Mouse (Mus musculus) hematopoietic multipotent progenitor cell, adult 10-12 weeks (in vitro differentiated cells): ENCODE data around the gene St6galnac4. TPM values are rescaled to one million over a fixed set of nuclear protein-coding genes. Genes with fewer than 3 reads are reported as not detected.

Experiments used
- polyA plus RNA-seq: library from polyadenylated mRNA; stranded (reverse); fragments of >175 nt; gene quantifications from 2 replicates; pipeline ENCODE4 v1.2.3, GENCODE M21; 2012; ENCODE audit warnings: low replicate concordance

Gene St6galnac4
- 29.1 and 47.0 TPM in 2 replicates for polyA plus RNA-seq

DNA sequence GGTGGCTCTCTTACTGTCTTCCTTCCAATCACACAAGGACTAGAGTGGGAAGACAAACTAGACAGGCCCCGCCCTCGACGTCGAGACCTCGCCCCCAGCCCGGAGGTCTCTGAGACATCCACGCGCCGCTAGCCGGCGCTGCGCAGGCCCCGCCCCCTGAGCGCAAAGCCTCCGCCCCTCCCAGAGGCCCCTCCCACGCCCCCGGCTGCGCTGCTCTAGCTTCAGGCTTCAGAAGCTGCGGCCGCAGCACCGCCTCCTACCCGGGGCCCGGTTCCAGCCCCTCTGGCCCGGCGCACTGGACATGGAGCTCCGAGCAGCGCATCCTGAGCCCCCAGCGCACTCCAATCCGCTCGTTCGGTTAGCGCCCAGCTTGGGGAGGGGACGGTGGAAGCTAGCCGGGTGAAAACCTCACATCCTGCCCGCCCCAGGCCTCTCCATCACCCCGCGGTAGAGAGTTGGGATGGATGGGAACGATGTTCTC is at the start of gene St6galnac4:
Gene St6galnac4 (plus strand): TSS at position 225 of the 481 bp plus-strand sequence.

DNA sequence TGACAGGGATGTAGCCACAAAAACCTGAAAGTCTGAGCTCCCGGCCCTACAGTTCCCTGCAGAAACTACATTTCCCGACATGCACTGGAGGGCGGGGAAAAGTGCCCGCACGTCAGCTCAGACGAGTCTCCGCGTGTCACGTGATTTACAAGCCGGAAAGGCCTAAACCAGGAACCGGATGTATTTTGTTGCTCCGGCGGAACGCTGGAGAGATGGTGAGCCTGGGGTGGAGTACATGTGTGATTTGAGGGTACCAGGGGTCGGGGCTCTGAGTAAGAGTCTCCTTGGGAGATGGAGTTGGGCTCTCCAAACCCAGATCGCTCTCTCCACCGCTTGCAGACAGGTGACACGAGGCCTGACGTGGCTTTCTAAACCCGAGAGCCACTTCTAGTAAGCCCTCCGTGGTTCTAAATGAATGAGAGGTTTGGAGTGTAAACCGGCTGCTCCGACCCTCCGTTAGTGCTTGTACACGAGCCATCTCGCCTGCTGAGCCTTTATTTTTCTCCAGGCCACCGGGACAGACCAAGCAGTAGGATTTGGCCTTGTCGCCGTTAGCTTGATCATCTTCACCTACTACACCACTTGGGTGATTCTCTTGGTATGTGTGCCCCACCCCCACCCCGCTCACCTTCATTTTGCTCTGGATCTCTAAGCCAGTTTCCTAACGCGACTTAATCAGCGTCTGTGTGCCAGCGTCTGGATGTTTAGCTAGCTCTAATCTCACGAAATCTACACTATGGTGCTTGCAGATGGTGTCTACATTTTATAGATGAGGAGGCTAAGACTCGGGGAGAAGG is 16.0 kb upstream of the St6galnac4 start, which contains the start of gene Dpm2:
Gene Dpm2 (plus strand): TSS at position 161 of the 797 bp plus-strand sequence.

DNA sequence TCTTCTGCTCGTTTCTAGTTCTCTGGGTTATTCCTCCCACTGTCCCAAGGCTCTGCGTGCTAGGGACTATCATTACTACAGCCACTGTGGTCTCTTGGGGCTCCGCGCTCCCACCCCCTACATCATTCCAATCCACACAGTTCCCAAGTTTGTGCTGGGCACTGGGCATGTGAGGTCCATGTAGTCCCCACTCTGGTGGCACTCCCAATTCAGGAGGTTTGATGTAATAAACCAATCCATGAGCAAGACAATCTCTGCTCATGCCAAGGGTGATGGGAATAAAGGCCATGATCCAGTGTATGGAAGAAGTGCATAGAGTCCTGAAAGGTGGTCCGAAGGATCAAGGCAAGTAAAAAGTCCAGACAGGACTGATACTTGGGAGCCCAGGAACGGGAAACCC is 12.4 kb upstream of the St6galnac4 start, which contains the start of gene Pip5kl1:
Gene Pip5kl1 (plus strand): TSS at position 301 of the 400 bp plus-strand sequence.

DNA sequence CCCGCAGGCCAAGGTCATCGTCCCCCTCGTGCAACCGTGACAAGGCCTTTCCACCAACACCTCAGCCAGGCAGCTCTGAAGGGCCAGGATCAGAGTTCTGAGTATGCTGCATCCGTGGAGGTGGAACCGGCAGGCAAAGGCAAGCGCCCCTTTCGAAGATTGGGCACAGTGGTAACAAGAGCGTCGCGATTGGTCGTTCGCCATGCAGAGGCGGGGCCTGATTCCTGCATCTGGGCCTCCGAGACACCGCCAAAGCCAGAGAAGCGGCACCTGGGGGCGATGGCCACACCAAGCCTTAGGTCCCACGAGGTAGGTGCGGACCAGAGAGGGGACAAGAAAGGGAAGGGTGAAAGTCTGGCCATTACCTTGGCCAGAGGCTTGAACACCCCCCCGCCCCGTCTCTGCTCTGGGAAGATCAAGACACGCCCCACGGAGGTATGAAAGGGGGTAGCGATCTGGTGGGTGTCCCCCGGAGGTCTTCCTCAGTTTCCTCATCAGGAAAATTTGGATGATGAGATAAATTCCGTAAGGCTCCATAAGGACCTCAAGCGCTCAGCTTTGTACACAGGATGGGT is 11.2 kb upstream of the St6galnac4 start, which contains the start of gene 9430097D07Rik:
Gene 9430097D07Rik (minus strand): TSS at position 99 of the 575 bp plus-strand sequence.

DNA sequence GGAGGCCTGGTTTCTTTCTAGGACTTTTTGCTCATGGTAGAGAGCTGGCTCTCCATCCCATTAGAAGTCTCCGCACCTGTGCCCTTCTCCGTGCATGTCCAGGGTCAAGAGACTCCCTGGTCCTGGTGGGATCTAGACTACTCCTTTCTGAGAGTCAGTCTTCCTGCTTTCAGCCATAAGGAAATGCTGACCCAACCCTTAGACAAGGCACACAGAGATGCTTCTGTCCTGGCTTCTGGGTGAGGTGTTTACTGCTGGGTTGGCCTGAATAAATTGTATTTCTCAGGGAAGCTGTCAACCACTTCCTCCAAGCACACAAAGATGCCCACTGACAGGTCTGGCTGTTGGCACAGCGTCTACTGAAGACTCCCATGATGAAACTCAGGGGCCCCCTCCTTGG is 12.5 kb downstream of the St6galnac4 start, which contains the start of gene St6galnac6:
Gene St6galnac6 (plus strand): TSS at position 301 of the 400 bp plus-strand sequence.

DNA sequence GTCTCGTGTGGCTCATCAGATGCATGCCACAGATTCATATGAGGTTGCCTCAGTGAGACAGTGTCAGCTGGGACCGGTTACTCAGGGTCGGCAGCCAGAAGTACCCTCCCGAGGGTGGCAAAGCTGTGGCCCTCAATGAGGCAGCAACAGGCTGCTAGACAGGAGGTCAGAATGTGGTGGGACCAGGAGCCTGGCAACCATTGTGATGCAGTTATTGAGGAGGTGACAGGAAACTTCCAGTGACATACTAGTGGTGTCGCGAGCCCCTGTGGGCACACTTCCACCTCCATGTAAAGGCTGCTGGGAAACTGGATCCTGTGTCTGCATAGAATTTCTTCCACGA is 34.6 kb downstream of the St6galnac4 start, which contains the start of gene Ak1:
Gene Ak1 (plus strand): TSS at position 242 of the 343 bp plus-strand sequence.

DNA sequence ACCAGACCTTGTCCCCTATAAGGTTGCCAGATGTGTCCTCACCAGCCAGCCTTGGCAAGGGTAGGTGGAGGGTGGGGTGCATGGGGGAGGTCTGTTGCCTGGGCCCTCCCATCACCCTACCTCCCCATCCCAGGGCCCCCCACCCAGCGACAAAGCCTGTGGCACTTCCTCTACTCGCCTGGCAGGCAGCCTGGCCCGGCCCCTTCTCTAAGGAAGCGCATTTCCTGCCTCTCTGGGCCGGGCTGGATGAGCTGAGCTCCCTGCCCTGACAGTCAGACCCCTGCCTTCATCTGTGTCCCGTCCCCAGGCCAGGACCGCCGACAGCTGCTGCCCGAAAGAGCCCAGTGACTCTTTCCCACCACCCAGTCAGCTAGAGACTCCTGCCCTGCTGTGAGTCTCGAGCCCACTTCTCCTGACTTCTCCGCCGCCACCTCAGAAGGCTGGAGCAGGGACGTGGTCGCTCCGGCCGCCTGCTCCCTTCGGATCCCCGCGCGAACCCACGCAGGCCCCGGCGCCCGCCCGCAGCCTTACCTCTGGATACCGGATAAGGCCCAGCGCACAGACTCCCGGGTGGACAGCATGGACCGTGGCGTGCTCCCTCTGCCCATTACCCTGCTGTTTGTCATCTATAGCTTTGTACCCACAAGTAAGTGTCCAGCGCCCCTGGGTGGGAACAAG is 59.6 kb downstream of the St6galnac4 start, which contains the start of gene Eng:
Gene Eng (plus strand): TSS at position 217 of the 678 bp plus-strand sequence.

Other genes starting within 250 kb of the St6galnac4 start
- 191 and 234 TPM in 2 replicates for gene Ciz1, start 234.8 kb upstream of the St6galnac4 start, polyA plus RNA-seq
- 1.2 TPM in 2 replicates for gene Dnm1, start 233.8 kb upstream of the St6galnac4 start, polyA plus RNA-seq
- gene 1110008P14Rik, start 205.2 kb upstream of the St6galnac4 start, polyA plus RNA-seq, result 169 and 253 TPM in 2 replicates
- gene Lcn2, start 198.8 kb upstream of the St6galnac4 start, polyA plus RNA-seq, result 50.7 and 52.8 TPM in 2 replicates
- 2.4 and 4.3 TPM in 2 replicates for gene Ptges2, start 191.2 kb upstream of the St6galnac4 start, polyA plus RNA-seq
- gene Naif1, start 136.6 kb upstream of the St6galnac4 start, polyA plus RNA-seq, result 7.2 and 12.8 TPM in 2 replicates
- gene Slc25a25, start 135.7 kb upstream of the St6galnac4 start, polyA plus RNA-seq, result 14.7 and 24.4 TPM in 2 replicates
- gene Fam102a, start 51.8 kb upstream of the St6galnac4 start, polyA plus RNA-seq, result 136 and 166 TPM in 2 replicates
- 11.0 and 11.9 TPM in 2 replicates for gene Dpm2, start 16.2 kb upstream of the St6galnac4 start, polyA plus RNA-seq
- gene Pip5kl1, start 12.3 kb upstream of the St6galnac4 start, polyA plus RNA-seq, result 0.16 TPM in 1 of 2 replicates, not detected in the other
- not detected in 2 replicates for gene 9430097D07Rik, start 11.4 kb upstream of the St6galnac4 start, polyA plus RNA-seq
- 15.4 and 20.9 TPM in 2 replicates for gene St6galnac6, start 12.6 kb downstream of the St6galnac4 start, polyA plus RNA-seq
- 0.09 and 0.66 TPM in 2 replicates for gene Ak1, start 34.7 kb downstream of the St6galnac4 start, polyA plus RNA-seq
- gene Eng, start 59.5 kb downstream of the St6galnac4 start, polyA plus RNA-seq, result 13.8 and 31.2 TPM in 2 replicates
- gene Fpgs, start 117.0 kb downstream of the St6galnac4 start, polyA plus RNA-seq, result 47.2 and 135 TPM in 2 replicates
- gene Cdk9, start 126.0 kb downstream of the St6galnac4 start, polyA plus RNA-seq, result 91.0 and 160 TPM in 2 replicates
- gene Sh2d3c, start 134.0 kb downstream of the St6galnac4 start, polyA plus RNA-seq, result 153 and 217 TPM in 2 replicates
- not detected in 2 replicates for gene 6330409D20Rik, start 153.9 kb downstream of the St6galnac4 start, polyA plus RNA-seq
- gene Tor2a, start 170.1 kb downstream of the St6galnac4 start, polyA plus RNA-seq, result 61.8 and 69.6 TPM in 2 replicates
- 0.04 and 0.09 TPM in 2 replicates for gene Ttc16, start 188.5 kb downstream of the St6galnac4 start, polyA plus RNA-seq
- 2.4 and 6.0 TPM in 2 replicates for gene Ptrh1, start 188.7 kb downstream of the St6galnac4 start, polyA plus RNA-seq
- not detected in 2 replicates for gene Cfap157, start 197.3 kb downstream of the St6galnac4 start, polyA plus RNA-seq